Mouse (Mus musculus) neural tube, embryonic 11.5 days (tissue): ENCODE measurements around the gene Prss40. TPM values are rescaled to one million over a fixed set of nuclear protein-coding genes. Genes with fewer than 3 reads are reported as not detected.
A peak's percentile ranks its signal among the peaks of the same experiment; 100 is the strongest.
"Not testable (repeated sequence)": the region's sequence is repeated elsewhere in the genome, so short reads cannot be mapped to it uniquely, and the experiment has no call there.

Source experiments
- ATAC-seq: fragments of 200-750 bp; cut with Nextera tagmentation; 2 replicates; pipeline ENCODE4 v1.8.0; 2017; ENCODE audit warnings: moderate number of reproducible peaks, mild to moderate bottlenecking, moderate TSS enrichment, moderate library complexity; ENCODE audit not compliant: insufficient read depth, low FRiP score, low TSS enrichment
- DNase-seq: peaks from one replicate; pipeline ENCODE4 v3.0.0-alpha.2; 2015; ENCODE audit warnings: low spot score
- H3K27ac ChIP-seq: fragments of 300-500 bp; sonication (generic); 2 replicates; pipeline ENCODE4 v1.5.1; 2014; ENCODE audit warnings: low read depth, mild to moderate bottlenecking, low read length
- H3K27me3 ChIP-seq: fragments of 300-500 bp; sonication (generic); 2 replicates; pipeline ENCODE4 v1.6.1; 2014; ENCODE audit warnings: mild to moderate bottlenecking, low read length, mixed read lengths; ENCODE audit not compliant: control insufficient read depth, insufficient read depth
- H3K36me3 ChIP-seq: fragments of 300-500 bp; sonication (generic); 2 replicates; pipeline ENCODE4 v1.6.1; 2014; ENCODE audit warnings: mild to moderate bottlenecking, low read length, moderate library complexity, mixed read lengths; ENCODE audit not compliant: control insufficient read depth, insufficient read depth
- H3K4me1 ChIP-seq: fragments of 300-500 bp; sonication (generic); 2 replicates; pipeline ENCODE4 v1.6.1; 2014; ENCODE audit warnings: low read length, mixed read lengths; ENCODE audit not compliant: control insufficient read depth, insufficient read depth
- H3K4me2 ChIP-seq: fragments of 300-500 bp; sonication (generic); 2 replicates; pipeline ENCODE4 v1.6.1; 2014; ENCODE audit warnings: low read depth, mild to moderate bottlenecking, moderate library complexity
- H3K4me3 ChIP-seq: fragments of 300-500 bp; sonication (generic); 2 replicates; pipeline ENCODE4 v1.5.1; 2014; ENCODE audit warnings: low read depth, low read length
- H3K9ac ChIP-seq: fragments of 300-500 bp; sonication (generic); 2 replicates; pipeline ENCODE4 v1.6.1; 2014; ENCODE audit warnings: mild to moderate bottlenecking, low read length
- H3K9me3 ChIP-seq: fragments of 300-500 bp; sonication (generic); 2 replicates; pipeline ENCODE4 v1.6.1; 2016; ENCODE audit warnings: low read length; ENCODE audit not compliant: control insufficient read depth
- WGBS: fragments of 180-500 bp; shearing (Covaris S2); extraction: QIAGEN DNeasy Blood & Tissue Kit; methylation state at CpG from one replicate; pipeline ENCODE4 v1.1.7; 2014; 5-methylcytosine and 5-hydroxymethylcytosine counted together
- polyA plus RNA-seq: library from polyadenylated mRNA; unstranded; fragments of >200 nt; fragmentation: Nextera tagmentation; extraction: Ambion mirVana; gene quantifications from 2 replicates; pipeline ENCODE4 v1.2.1, GENCODE M21; 2014

The Prss40 gene
- polyA plus RNA-seq, 1 experiment from 2014 or later = not detected

DNA sequence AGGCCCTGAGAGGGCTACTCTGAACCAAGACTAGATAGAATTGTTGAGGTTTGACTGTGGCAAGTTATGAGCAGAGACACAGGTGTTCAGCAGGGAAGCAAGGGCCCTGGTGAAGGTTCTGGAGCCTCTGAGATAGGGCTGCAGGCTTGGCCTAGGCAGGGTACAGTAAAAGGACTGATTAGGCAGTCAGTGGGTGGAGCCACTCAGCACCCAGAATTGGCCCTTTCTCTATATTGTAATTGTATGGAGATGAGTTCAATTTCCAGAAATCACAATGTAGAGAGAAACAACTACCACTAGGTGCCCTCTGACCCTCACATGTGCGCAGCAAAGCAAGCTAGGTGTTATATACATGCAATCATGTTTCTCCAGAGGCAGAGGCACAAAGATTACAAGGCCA lies 7.1 kb downstream of the Prss40 start:
- ATAC-seq = no peak
- Histone ChIP-seq H3K4me3 (no peak overlapping the region), H3K9me3 (no peaks in the 10 kb centered on the region), H3K36me3 (no peaks in the 10 kb centered on the region), H3K4me1 (no peaks in the 10 kb centered on the region), H3K27ac (no peak overlapping the region), H3K9ac (no peak overlapping the region), H3K4me2 (no peak overlapping the region), H3K27me3 (no peaks in the 10 kb centered on the region)
- no peak for DNase-seq
- WGBS = 88% methylated on average over 1 of the region's 1 CpGs

DNA sequence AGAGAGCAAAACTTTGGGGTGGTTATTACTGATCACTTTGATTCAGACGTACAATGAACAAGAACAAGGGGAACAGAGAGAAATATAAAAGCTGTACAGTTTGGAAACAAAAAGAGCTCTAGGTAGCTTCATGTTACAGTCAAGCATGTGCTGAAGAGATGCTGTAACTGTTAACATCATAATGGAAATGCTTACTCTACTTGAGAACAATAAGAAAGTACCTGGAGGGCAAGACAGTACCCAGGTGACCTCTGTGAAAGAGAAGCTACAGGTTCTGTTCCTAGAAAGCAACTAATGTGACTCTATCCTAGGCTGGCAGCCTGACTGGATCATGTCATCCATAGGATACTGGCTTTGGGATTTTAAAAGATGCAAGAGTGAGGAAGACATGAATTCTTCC lies 13.7 kb downstream of the Prss40 start:
- H3K4me1 ChIP-seq = no peaks in the 10 kb centered on the region
- H3K36me3 ChIP-seq = no peaks in the 10 kb centered on the region
- H3K9me3 ChIP-seq = no peaks in the 10 kb centered on the region
- H3K4me3 ChIP-seq = no peak overlapping the region
- H3K27ac ChIP-seq = no peak overlapping the region
- no peak overlapping the region for H3K4me2 ChIP-seq
- ATAC-seq (no peak), DNase-seq (no peak)
- H3K27me3 ChIP-seq = no peaks in the 10 kb centered on the region
- 79% methylated on average over 1 of the region's 1 CpGs for WGBS
- no peak overlapping the region for H3K9ac ChIP-seq

DNA sequence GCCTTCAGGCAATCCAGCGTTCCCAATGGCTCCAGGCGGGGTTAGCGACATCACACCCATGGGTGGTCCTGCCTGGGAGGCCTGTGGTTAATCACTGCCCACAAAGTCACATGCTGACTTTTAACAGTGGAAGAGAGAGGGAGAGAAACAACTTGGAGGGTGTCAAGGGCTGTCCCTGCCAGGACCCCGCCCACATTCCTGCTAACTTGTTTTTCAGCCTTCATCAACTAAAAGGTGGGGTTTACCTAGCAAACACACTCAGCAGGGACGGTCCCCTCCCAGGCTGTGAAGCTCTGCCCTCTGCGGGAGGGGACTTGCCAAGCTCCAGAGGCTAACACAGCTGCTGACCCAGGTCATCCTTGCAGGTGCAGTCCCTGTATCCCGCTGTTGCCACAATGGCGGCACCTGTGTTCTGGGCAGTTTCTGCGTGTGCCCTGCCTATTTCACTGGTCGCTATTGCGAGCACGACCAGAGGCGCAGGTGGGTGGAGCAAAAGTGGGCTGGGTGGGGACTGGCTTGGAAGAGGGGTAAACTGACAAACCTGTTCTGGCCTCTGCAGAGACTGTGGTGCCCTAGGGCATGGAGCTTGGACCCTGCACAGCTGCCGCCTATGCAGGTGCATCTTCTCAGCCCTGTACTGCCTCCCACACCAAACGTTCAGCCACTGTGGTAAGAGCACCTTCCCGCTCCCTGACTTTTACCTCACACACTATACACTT lies 23.8 kb downstream of the Prss40 start:
- ATAC-seq = no peak
- Histone ChIP-seq H3K4me3 (no peak overlapping the region), H3K27ac (no peak overlapping the region), H3K9ac (no peak overlapping the region), H3K9me3 (no peaks in the 10 kb centered on the region), H3K4me1 (peaks cover 3% of the 10 kb centered on the region; the same call in 1 of the 2 replicates), H3K4me2 (peak overlapping the region; percentile 19), H3K27me3 (peaks cover 24% of the 10 kb centered on the region), H3K36me3 (no peaks in the 10 kb centered on the region)
- DNase-seq = peak; percentile 36
- WGBS = 6% methylated on average over 16 of the region's 16 CpGs

DNA sequence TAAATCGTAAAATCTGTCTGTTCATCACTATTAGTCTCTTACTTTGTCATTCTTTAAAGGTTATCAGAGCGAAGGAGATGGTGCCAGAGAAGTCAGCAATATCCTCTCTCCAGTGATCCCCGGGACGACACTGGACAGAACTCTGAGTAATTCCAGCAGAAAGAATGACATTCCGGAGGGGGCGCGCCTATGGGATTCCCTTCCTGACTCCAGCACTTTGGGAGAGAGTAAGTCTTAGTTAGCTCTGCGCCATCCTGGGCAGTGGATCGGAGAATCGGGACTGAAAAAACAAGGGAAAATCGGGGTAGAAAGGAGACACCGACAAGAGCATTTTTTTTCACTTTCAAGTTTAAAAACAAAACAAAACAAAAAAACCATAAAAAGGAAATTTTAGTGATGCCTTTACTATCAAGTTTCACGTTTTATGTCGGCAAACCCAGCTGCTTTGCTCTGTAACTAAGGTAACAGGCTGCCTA lies 24.4 kb downstream of the Prss40 start:
- no peak overlapping the region for H3K9ac ChIP-seq
- peak overlapping the region; percentile 19; the same call in 1 of the 2 replicates for H3K4me2 ChIP-seq

DNA sequence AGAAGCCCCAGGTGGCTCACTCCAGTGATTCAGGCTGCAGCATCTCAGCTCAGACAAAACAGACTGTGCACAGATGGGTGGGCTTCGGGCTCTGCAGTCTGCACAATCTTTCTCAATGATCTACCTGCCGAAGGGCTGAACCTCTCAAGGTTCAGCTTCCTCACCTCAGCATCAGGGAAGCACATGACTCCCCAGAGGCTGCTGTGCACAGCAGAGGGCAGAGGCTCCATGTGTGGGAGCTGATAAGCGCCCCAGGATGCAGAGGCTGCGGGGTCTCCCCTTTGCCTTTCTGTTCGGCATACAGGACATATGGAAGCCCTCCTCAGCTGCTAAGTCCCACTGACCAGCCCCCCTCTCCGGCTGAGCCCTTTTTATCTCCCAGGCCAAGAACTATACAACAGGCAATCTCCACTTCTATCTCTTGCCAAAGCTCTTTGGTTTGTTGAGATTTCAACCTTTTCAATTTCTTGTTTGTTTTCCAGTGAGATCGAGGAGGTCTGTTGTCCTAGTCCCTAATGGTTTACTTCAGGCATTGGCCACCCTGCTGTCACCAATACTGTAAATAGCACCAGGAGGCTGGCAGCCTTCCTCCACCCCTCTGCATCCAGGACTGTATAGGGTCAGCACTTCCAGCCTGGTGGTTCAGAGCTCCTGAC lies 25.6 kb downstream of the Prss40 start, which contains the start of gene Cfc1:
Gene Cfc1, plus strand, starts transcription at position 606 of the 656 bp plus-strand sequence.
- not testable (repeated sequence) for H3K27ac ChIP-seq, H3K4me1 ChIP-seq, H3K36me3 ChIP-seq, H3K9ac ChIP-seq, ATAC-seq, H3K4me3 ChIP-seq, H3K4me2 ChIP-seq, DNase-seq, H3K9me3 ChIP-seq
- 29% methylated on average over 7 of the region's 7 CpGs for WGBS
- H3K27me3 ChIP-seq = peaks cover 24% of the 10 kb centered on the region

More for the DNA sequence above, 24.4 kb downstream of the Prss40 start:
- H3K4me3 ChIP-seq = no peak overlapping the region
- H3K27ac ChIP-seq = no peak overlapping the region
- H3K4me1 ChIP-seq = peaks cover 3% of the 10 kb centered on the region; the same call in 1 of the 2 replicates
- DNase-seq (no peak), ATAC-seq (no peak)
- H3K27me3 ChIP-seq = peaks cover 24% of the 10 kb centered on the region
- WGBS = under 1% methylated on average over 14 of the region's 14 CpGs
- H3K9me3 ChIP-seq = no peaks in the 10 kb centered on the region
- H3K36me3 ChIP-seq = no peaks in the 10 kb centered on the region

DNA sequence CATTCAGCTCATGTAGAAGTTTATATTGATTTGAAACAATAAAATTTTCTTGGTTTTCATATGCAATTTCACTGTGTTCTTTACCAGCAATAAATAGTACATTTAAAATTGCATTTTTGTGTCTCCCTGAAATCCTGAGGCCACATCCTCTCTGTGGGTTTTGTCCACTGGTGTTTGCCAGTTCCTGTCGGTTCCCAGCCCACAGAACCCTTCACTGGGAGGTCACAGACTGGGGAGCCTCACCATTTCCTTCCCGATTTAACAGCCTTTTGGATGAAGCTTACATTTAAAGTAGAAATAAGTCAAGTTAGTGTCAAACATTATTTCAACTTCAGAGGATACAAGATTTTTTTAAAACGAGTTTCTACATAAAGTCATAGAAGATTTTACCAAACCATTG lies 26.2 kb downstream of the Prss40 start:
- H3K4me2 ChIP-seq, H3K9me3 ChIP-seq, ATAC-seq, H3K4me3 ChIP-seq, H3K9ac ChIP-seq, H3K36me3 ChIP-seq, H3K27ac ChIP-seq, DNase-seq, H3K4me1 ChIP-seq: not testable (repeated sequence)
- 56% methylated on average over 3 of the region's 3 CpGs for WGBS
- peaks cover 24% of the 10 kb centered on the region for H3K27me3 ChIP-seq

DNA sequence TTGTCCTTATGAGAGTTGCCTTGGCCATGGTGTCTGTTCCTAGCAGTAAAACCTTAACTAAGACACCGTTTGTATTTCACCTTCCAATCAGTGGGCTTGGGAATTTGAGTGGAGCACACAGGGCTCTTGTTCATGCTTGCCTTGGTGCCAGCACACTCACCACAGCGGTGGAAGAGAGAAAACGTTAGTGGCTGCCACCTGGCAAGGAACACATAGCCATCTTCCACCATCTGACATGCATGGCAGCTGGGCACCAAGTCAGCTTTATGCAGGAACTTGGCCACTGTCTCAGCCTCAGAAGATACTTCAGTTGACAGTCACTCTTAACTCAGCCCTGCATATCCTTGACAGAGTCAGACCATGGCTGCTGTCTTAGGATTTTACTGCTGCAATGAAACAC lies 37.1 kb downstream of the Prss40 start:
- no peak overlapping the region for H3K9ac ChIP-seq
- H3K4me2 ChIP-seq = no peak overlapping the region
- no peak overlapping the region for H3K4me3 ChIP-seq
- H3K4me1 ChIP-seq = no peaks in the 10 kb centered on the region
- H3K36me3 ChIP-seq = no peaks in the 10 kb centered on the region
- no peaks in the 10 kb centered on the region for H3K27me3 ChIP-seq
- WGBS = 83% methylated on average over 3 of the region's 3 CpGs
- no peak for DNase-seq
- no peak for ATAC-seq
- no peaks in the 10 kb centered on the region for H3K9me3 ChIP-seq
- no peak overlapping the region for H3K27ac ChIP-seq

DNA sequence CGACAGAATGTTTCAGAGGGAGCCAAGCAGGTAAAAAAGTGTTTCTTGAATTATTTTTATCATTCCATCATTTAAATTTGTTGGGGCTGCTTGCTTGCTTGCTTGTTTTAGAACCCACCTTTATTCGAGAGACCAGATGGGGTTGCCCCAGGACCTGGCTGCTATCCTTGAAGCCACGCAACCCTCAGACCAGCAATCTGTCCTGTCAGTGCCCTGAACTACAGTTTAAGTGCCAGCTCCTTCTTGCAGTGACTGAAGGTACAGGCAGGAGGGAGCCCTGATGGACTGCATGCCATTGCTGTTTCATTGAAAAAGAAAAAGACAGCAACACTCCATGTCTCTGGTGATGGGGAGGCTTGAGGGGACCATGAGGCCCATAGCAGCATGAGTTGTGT lies 37.9 kb downstream of the Prss40 start:
- Histone ChIP-seq H3K27ac (no peak overlapping the region), H3K4me3 (no peak overlapping the region), H3K9me3 (no peaks in the 10 kb centered on the region), H3K27me3 (no peaks in the 10 kb centered on the region), H3K9ac (no peak overlapping the region), H3K36me3 (no peaks in the 10 kb centered on the region), H3K4me1 (no peaks in the 10 kb centered on the region), H3K4me2 (no peak overlapping the region)
- ATAC-seq = no peak
- DNase-seq = no peak
- 89% methylated on average over 3 of the region's 3 CpGs for WGBS
